Mouse (Mus musculus) spleen, adult 2 months (tissue): ENCODE results near the gene Efhd2.

ENCODE experiments used
- CTCF ChIP-seq: fragments of 200-500 bp; IDR thresholded peaks from 2 replicates; pipeline ENCODE4 v1.5.1; 2011; ENCODE audit warnings: mild to moderate bottlenecking, inconsistent platforms; ENCODE audit not compliant: insufficient read depth, insufficient read length, insufficient replicate concordance; ENCODE audit errors: extremely low read depth
- POLR2A ChIP-seq: fragments of 200-500 bp; IDR thresholded peaks from 2 replicates; pipeline ENCODE4 v1.6.1; 2011; ENCODE audit warnings: low read depth, low read length, inconsistent platforms

- TF ChIP-seq CTCF (no peak), POLR2A (no peak)
Observed at GRCm38 (mm10) chr4:141826060-141826459, 48.7 kb downstream of the Efhd2 start, which contains the start of gene Cela2a.
